Mouse (Mus musculus): ENCODE results near the gene Zfp804a.

Zfp804a gene

DNA sequence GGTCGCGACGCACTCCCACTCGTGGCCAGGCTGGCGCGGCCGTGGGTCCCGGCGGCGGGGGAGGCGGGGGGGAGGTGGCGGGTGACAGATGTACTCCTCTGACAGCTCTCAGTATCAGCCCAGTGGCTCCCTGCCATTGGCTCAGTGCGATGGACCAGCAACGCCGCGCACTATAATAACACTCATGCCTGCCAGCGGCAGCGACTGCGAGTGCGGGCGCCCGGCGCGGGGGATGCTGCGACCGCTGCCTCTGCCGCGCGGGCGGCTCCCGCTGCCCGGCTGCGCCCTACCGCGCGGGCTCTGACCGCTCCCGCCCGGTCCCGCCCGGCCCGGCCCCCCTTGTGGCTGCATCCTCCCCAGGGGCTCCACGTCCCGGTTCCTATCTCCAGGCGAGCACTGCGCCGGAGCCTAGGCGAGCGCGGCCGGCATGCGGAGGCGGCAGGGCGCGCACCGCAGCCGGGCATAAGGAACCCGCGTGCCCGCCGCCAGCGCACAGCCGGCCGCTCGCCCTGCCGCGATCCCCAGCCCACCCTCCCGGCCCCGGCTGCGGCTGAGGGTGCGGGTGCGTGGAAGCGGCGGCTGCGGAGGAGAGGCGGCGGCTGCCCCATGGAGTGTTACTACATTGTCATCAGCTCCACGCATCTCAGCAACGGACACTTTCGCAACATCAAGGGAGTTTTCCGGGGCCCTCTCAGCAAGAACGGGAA lies at the start of gene Zfp804a:
Gene Zfp804a, plus strand, starts transcription at position 38 of the 707 bp plus-strand sequence.
- DNase-seq (ENCODE audit: low read depth, low spot score) = no peak

DNA sequence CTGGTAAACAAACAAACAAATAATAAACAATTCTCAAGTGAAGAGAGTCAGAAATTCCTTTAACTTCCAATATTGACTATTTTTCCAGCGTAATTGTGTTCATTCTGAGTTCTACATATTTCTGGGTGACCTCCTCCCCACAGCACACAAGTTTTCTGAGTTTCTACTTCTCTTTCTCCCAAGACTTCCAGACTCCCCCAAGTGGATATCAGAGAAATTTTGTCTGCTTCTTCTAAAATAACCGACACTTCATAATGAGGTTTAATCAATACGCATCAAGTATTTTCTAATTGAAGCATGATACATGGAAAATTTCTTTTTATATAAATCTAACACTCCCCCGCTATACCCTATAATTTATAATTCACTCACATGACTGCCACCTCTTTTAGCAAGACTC lies 1.4 kb upstream of the Zfp804a start:
- no peak for DNase-seq (ENCODE audit: low read depth, low spot score)

DNA sequence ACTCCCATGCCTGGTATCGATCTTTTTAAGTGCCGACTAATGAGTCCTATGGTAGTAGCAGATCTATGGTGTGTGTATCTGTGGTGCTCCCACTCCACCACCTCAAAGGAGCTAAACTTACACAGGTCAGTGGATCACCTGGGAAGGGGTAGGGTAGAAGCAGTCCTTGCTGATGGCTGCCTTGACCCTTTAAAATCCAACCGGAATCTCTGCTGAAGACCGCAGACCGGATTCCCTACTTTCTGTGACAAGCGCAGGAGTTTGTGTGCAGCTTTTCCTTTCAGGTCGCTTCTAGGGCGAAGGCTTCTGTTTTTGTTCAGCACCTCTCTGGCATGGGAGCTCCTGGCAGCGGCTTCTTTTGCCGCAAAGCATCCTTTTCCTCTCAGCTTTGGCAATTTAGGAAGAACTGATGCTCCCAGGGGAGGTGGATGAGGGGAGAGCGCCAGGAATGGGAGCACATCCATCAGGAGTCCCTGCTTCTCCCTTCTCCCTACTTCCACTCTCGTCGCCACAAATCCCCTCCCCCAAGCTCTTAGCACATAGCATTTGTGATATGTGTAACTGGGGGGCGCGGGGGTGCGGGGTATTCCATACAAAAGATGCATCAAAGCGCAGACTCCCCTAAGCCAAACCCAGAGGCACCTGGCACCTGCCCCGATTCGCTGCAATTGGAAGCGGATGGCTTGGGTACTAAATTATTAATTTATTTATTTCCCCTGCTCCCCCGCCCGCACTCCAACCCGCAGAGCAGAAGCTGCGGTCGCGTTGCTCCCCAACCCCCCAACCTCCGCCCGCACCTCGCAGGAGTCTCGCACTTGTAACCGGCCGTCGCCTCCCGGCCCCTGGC lies 461 bp upstream of the Zfp804a start:
- no peak for DNase-seq (ENCODE audit: low read depth, low spot score)

DNA sequence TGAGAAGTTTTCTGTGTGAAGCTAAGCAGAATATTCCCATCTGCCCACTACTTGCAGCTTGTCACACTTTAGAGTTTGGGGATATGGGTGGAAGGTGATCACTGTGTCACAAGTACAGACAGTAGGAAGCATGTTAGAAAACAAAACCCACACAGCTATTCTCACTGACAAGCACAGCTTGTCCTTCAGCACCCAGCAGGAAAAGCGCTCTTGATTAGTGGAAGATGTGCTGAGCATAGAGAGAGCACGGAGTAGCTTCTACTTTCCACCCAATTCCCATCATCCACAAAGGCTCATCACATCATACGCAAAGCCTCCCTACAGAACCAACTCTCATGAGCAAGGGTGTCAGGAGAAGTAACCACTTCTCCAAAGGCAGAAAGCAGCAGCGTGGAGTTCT lies 1.4 kb downstream of the Zfp804a start:
- no peak for DNase-seq (ENCODE audit: low read depth, low spot score)

DNA sequence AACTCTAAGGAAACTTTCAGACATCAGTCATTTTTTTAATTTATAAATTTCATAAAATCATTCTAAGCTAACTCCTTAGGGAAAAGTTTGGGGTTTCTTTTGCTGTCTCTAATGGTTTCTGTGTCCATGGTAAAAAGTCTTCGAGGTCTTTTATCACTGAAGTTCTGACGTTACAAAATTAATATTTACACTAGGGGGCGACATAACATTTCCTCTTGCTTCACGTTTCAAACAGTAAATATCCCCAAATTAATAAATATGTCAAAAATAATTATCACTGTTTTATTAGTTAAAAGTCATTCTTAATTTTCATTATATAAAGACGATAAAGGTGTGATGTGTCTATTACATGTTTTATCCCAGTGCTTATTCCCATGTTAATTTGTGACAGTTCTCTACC lies 11.6 kb downstream of the Zfp804a start:
- DNase-seq (ENCODE audit: low read depth, low spot score) = no peak

DNA sequence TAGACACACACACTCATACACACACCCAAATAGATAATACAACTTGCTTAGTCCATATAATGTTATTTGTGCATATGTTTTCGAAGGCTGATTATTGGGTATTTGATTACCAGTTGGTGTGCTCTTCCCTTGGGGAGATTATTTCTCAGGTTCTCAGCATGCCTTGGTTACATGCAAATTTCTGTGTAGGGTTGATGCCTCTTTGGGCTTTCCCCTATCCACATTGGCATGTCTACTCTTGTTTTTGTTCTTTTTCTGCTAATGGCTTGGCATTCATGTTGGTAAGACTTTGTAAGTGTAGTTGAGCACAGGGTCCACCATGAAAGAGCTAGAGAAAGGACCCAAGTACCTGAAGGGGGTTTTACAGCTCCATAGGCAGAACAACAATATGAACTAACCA lies 14.9 kb downstream of the Zfp804a start:
- DNase-seq (ENCODE audit: low read depth, low spot score) = no peak

DNA sequence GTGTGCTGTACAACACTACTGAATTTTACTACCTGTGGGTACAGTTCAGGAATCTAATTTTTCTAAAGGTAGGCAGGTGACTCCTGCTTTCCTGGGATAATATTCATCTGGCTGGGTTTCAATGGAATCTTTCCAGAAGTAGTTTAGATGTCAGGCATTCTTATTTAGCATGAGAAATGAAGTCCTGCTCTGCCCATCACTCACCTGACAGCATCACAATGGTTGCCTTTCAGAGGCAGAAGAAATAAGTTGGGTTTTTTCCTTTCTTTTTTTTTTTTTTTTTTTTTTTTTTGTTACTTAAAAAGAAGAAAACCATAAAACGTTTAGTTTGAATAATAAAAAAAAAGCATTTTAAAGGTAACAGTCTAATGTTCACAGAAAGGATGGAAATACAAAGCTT lies 16.1 kb downstream of the Zfp804a start:
- DNase-seq (ENCODE audit: low read depth, low spot score) = no peak

DNA sequence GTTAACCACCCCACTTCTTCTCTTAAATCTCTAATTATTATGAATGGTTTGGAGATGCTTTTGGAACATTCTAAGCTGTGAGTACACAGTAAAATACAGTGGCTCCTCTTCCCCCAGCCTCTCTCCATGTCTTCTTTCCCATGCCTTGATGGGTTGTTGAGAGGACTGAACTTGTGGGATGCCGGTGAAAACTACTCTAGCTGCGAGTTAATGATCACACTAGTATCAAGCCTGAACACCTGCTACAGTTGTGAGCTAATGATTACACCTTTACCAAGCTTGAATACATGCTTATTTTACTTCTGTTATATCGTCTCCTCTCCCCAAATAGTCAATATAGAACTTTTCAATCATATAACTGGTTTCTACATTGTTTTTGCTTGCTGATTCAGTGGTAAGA lies 23.9 kb downstream of the Zfp804a start:
- DNase-seq (ENCODE audit: low read depth, low spot score) = no peak

DNA sequence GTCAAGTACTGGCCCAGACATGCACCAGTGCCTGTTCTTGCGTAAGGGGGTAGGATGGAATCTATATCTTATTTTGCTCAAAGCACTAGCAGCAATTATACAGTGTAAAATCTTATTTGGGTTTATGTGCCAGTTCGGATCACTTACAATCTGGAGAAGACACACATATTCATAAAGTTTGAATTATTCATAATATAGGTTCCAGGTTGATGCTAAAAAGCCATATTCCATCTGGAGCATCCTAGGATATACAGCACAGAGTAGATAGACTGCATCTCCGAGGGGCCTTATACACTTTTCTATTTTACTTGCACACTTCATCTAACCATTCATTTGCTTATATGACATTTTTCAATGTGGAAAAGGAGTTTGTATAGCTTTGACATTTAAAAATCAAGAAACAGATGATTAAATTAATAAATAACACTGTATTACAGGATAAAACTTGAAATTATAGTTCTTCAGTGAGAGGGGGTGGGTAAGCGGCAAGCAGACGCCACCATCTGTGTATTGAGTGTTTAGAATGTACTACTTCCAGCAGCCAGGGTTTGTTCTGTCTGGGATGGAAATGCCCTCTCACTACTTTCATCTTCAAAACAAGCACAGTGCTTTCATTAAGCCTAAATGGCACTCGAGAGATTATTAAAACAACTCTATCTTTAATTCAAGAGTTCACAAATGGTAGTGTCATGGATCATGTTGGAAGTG lies 25.4 kb downstream of the Zfp804a start:
- DNase-seq (ENCODE audit: low read depth, low spot score) = no peak

DNA sequence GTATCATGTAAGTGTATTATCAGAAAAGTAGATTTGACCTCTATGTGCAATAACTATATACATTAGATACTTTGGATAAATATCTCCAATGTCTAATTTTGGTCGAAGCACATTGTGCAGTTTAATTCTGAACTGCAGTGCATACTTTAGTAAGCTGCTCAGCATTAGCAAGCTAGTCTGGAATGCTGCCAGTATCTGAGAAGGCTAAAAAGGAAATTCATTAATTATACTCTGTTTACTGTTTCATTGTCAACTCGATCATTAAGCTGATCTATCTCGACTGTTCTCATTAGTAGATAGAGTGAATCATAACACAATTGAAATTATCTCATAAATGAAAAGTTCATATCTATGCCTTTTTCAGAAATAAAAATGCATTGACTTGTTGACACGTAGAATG lies 27.7 kb downstream of the Zfp804a start:
- peak; percentile 15 for DNase-seq (ENCODE audit: low read depth, low spot score)

DNA sequence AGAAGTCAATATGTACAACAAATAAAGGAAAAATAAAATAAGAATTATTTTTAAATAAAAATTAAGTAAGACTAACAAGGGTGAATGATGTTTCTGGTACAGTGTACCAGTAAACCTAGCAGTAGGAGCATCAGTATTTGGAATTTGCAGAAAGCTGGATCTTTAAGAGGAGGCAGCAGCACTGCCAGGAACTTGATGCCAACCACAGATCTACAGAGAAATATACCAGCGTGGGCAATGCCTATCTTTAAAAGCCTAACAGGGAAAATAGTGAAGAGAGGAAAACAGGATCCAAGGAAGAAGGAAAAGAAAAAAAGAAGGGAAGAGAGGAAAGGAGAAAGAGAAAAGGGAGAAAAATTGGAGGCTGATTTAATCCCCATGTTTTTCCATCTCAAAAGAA lies 60.1 kb downstream of the Zfp804a start:
- no peak for DNase-seq (ENCODE audit: low read depth, low spot score)

DNA sequence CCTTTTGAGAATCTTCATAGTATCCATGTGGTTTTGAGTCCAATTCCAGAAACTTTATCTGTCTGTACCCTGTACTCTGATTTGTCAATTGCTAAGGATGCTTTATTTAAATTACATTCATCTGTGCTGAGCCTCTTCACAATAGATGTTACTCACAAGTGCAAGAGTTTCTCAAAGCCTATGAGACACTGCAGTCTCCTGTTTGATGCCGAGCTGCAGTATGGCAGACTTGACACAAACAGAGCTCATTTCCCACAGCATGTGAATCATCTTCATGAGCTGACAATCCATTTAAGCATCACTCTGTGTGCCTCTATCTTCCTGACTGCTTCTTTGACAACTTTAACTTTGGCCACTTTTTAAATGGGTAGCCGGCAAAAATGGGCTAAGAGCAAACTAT lies 60.6 kb downstream of the Zfp804a start:
- no peak for DNase-seq (ENCODE audit: low read depth, low spot score)

DNA sequence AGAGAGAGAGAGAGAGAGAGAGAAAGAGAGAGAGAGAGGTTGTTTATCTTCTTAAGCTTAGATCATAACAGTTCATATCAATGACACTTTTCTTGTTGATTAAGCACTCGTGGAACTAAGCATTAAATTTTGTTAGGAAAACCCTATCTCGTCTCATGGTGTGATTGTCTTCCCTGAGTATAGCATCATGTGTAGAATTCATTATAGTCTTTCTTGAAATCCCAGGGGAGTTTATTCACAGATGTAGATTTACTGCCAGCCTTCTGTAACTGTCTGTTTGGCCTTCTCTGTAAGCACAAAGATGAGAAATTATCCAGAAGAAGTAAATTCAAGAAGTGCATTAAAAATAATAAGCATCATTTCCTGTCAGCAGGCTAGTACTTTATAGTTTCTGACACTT lies 66.6 kb downstream of the Zfp804a start:
- DNase-seq (ENCODE audit: low read depth, low spot score) = no peak

DNA sequence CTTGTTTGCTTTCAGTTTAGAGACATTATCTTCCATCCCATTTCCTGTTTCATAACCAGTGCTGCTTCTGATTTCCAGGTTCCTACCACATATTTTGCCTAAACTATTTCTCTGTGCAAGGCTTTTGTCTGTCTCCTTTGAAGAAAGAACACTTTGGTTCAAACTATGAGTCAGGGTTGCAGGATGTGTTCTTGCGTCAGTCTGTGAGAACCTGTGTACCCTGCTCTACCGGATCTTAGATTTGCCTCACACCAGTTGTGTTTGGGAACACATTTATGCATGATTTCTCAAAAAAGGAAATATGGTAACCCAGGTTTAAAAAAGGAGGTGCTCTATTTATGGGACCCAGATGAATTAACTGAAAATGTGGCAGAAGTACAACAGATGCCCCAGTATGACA lies 125.7 kb downstream of the Zfp804a start:
- no peak for DNase-seq (ENCODE audit: low read depth, low spot score)

DNA sequence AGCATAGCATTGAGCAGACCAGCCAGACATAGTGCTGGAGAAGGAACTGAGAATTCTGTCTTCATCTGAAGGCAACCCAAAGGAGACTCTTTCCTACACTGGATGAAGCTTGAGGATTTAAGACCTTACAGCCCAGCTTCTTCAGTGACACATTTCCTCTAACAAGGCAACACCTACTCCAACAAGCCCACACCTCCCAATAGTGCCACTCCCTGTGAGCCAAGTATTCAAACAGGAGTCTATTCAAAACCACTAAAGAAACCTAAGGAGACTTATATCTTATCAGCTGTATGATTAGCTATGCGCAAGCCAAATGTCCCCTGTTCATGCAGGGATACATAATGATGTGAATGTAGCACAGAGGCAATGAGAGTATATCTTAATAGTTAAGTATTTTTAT lies 128.0 kb downstream of the Zfp804a start:
- no peak for DNase-seq (ENCODE audit: low read depth, low spot score)

DNA sequence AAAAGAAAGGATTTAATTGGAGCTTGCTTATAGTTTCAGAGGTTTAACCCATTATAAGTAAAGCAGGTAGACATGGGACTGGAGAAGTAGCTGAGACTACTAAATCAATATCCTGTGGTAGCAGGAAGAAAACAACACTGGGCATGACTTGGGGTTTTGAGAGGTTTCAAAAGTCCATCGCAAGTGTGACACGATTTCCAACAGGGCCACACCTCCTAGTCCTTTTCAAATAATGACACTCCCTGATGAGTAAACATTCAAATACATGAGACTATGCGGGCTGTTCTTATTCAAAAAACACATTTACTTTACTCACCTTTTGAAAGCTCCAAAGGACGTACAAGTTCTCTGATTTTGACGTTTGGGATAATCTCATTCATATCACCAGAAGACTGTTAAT lies 146.9 kb downstream of the Zfp804a start:
- DNase-seq (ENCODE audit: low read depth, low spot score) = no peak

DNA sequence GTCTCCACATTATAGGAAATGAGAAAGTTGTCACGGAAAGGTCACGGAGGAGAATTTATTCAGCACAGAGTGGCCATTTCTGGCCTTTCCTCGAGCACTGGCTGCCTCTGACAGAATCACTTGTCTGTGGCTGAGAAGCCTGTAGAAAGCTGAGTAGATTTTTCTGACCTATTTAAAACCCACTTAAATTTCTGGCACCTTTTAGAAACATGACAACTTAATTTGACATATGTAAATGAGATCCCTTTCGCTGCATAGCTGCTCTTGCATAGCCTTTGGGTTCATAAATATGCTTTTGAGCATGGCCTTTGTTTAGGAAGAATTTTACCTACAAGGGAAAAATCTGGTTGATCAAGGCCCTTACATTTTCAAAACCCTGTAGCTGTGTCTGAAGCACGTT lies 147.6 kb downstream of the Zfp804a start:
- DNase-seq (ENCODE audit: low read depth, low spot score) = no peak

DNA sequence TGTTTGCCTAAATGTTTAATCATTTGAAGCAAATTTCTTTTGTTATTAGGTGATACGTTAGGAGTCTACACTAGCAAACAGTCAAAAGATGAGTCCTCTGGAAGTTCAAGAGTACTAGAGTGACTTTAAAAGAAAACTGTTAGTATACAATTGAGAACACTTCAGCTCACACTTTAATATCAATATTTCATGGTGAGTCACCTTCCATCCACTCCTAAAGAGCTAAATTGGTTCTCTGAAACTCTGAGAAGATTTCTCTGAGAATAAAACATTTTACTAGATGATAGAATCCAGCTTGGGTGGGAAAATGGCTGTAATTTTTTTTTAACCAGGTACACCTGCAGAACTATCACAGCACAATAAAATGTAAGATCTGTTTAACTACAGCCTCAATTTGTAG lies 157.6 kb downstream of the Zfp804a start:
- no peak for DNase-seq (ENCODE audit: low read depth, low spot score)

DNA sequence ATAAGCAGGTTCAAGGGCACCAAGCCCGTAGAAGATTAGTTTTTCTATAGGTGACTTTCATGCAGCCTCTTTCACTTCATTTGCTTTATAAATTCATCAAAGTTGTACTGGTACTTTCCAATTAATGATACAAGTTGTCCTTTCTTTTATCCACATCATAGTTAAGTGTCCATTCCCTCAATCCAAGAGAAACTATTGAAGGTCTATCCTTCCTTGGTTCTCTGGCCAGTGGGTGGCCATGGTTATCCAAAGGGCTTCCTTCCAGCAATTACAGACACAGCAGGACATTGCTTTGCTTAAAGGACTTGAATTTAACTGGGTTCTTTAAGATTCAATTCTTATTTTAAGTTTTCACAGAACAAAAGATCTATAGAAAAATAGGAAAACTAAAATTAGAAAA lies 158.9 kb downstream of the Zfp804a start:
- no peak for DNase-seq (ENCODE audit: low read depth, low spot score)

DNA sequence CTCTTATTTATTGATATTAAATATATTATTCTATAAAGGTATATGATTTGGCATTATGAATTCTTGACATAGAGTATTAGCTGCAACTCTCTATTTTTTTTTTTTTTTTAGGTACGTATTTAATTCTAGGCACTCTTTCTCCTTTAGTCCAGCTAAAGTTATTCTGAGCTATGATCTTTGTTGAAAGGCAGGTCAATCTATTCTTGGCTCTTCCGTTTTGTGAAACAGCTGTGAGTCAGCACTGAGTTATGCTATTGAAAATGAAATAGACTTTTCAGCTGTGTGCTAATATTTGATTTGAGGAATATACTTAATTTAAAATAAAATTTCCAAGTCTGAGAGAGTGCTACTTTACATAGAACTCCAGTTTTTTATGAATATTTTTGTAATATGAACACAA lies 164.9 kb downstream of the Zfp804a start:
- DNase-seq (ENCODE audit: low read depth, low spot score) = no peak

DNA sequence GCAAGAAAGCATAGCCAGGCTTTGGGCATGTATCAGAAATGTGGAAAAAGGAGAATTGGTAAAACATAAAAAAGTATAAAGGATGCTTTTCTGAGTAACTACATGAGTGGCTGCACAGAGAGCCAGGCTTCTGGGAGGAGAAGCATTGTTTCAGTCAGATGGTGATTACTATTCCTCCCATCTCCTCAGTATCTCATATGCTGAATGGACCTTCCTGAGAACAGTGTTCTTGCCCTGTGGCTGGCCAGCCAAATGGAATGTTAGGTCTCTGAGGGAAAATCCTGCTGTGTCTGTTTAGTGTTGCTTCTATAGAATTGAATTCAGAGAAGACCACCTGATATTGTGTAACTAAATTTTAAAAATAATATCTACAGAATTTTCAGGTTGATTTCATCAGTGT lies 193.0 kb downstream of the Zfp804a start:
- no peak for DNase-seq (ENCODE audit: low read depth, low spot score)

DNA sequence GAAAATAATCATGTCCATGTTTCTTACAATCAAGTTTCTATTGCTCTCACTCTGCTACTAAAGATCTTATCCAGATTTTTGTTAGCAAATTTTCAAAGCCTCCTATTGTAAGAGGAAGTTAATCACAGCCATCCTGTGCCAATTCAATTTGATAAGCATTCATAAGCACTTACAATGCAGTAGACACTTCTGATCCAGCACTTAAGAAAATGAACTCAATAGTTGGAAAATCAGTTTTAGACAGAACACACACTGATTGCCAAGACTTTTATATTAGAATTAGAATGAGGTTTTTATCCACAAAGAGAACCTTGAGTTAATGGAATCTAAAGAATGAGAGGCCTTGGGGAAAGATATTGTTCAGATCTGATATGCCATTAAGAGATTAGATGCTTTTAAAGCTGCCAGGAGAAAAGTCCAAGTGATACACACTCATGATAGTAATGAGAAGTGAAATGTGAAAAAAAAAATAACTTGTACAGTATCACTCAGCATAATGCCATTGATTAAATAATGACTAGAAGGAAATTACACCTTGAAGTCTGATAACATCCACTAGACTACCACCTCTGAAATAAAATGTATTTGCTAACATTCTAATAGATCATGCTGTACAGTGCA lies 194.0 kb downstream of the Zfp804a start:
- DNase-seq (ENCODE audit: low read depth, low spot score) = no peak

All from retina, adult 2 months (tissue).